Mouse (Mus musculus) hindbrain, embryonic 12.5 days (tissue): ENCODE results near the gene Cox19. TPM values are rescaled to one million over a fixed set of nuclear protein-coding genes. Genes with fewer than 3 reads are reported as not detected.

ENCODE experiments used
- ATAC-seq: fragments of 200-750 bp; cut with Nextera tagmentation; 2 replicates; pipeline ENCODE4 v1.8.0; 2017; ENCODE audit warnings: moderate TSS enrichment; ENCODE audit not compliant: low FRiP score
- H3K27ac ChIP-seq: fragments of 300-500 bp; sonication (generic); 2 replicates; pipeline ENCODE4 v1.5.1; 2016; ENCODE audit warnings: mild to moderate bottlenecking
- H3K27me3 ChIP-seq: fragments of 300-500 bp; sonication (generic); 2 replicates; pipeline ENCODE4 v1.6.1; 2016; ENCODE audit warnings: mild to moderate bottlenecking
- H3K36me3 ChIP-seq: fragments of 300-500 bp; sonication (generic); 2 replicates; pipeline ENCODE4 v1.6.1; 2016; ENCODE audit warnings: mild to moderate bottlenecking
- H3K4me1 ChIP-seq: fragments of 300-500 bp; sonication (generic); 2 replicates; pipeline ENCODE4 v1.6.1; 2016
- H3K4me2 ChIP-seq: fragments of 300-500 bp; sonication (generic); replicated peaks from 2 replicates; pipeline ENCODE4 v1.6.1; 2016; ENCODE audit warnings: mild to moderate bottlenecking
- H3K4me3 ChIP-seq: fragments of 300-500 bp; sonication (generic); 2 replicates; pipeline ENCODE4 v1.5.1; 2016; ENCODE audit warnings: mild to moderate bottlenecking
- H3K9ac ChIP-seq: fragments of 300-500 bp; sonication (generic); 2 replicates; pipeline ENCODE4 v1.6.1; 2016; ENCODE audit warnings: mild to moderate bottlenecking, moderate library complexity
- H3K9me3 ChIP-seq: fragments of 300-500 bp; sonication (generic); replicated peaks from 2 replicates; pipeline ENCODE4 v1.6.1; 2016; ENCODE audit warnings: mild to moderate bottlenecking
- WGBS: fragments of 180-500 bp; shearing (Covaris S2); methylation state at CpG from one replicate; pipeline ENCODE4 v1.1.7; 2016; 5-methylcytosine and 5-hydroxymethylcytosine counted together
- polyA plus RNA-seq: library from polyadenylated mRNA; unstranded; fragments of >200 nt; fragmentation: Nextera tagmentation; extraction: Ambion mirVana; gene quantifications from 2 replicates; pipeline ENCODE4 v1.2.1, GENCODE M21; 2016

The Cox19 gene
- polyA plus RNA-seq, 1 experiment from 2014 or later = 107 TPM

- H3K4me1 ChIP-seq = peaks cover 40% of the 10 kb centered on the region
- WGBS = 92% methylated on average over 4 of the region's 4 CpGs
- no peaks in the 10 kb centered on the region; the same call in 1 of the 2 replicates for H3K27me3 ChIP-seq
- H3K27ac ChIP-seq = no peak overlapping the region
- H3K4me3 ChIP-seq = no peak overlapping the region
- H3K9me3 ChIP-seq = no peaks in the 10 kb centered on the region
- ATAC-seq = no peak
- no peak overlapping the region for H3K9ac ChIP-seq
- H3K4me2 ChIP-seq = no peak overlapping the region
- no peaks in the 10 kb centered on the region for H3K36me3 ChIP-seq
Observed at GRCm38 (mm10) chr5:139367884-139368458, 16.8 kb upstream of the Cox19 start.

GRCm38 (mm10) chr5:139366484-139366883, 15.3 kb upstream of the Cox19 start:
- Histone ChIP-seq H3K4me3 (no peak overlapping the region), H3K9me3 (no peaks in the 10 kb centered on the region), H3K4me1 (peaks cover 32% of the 10 kb centered on the region), H3K27ac (no peak overlapping the region), H3K9ac (no peak overlapping the region), H3K4me2 (no peak overlapping the region), H3K36me3 (no peaks in the 10 kb centered on the region), H3K27me3 (no peaks in the 10 kb centered on the region)
- WGBS = 81% methylated on average over 11 of the region's 11 CpGs
- no peak for ATAC-seq

GRCm38 (mm10) chr5:139365827-139366226, 14.6 kb upstream of the Cox19 start:
- no peak overlapping the region for H3K9ac ChIP-seq
- H3K27me3 ChIP-seq = no peaks in the 10 kb centered on the region
- H3K4me2 ChIP-seq = no peak overlapping the region
- H3K27ac ChIP-seq = no peak overlapping the region
- no peak overlapping the region for H3K4me3 ChIP-seq
- H3K36me3 ChIP-seq = no peaks in the 10 kb centered on the region
- no peak for ATAC-seq
- WGBS = 89% methylated on average over 1 of the region's 1 CpGs
- peaks cover 30% of the 10 kb centered on the region for H3K4me1 ChIP-seq
- no peaks in the 10 kb centered on the region for H3K9me3 ChIP-seq

- H3K4me2 ChIP-seq = no peak overlapping the region
- peak overlapping the region; percentile 60; the same call in 1 of the 2 replicates for H3K27ac ChIP-seq
- H3K36me3 ChIP-seq = no peaks in the 10 kb centered on the region
- H3K4me3 ChIP-seq = no peak overlapping the region
- peaks cover 23% of the 10 kb centered on the region for H3K4me1 ChIP-seq
- peak overlapping the region; percentile 32; the same call in 1 of the 2 replicates for H3K9ac ChIP-seq
- H3K9me3 ChIP-seq = no peaks in the 10 kb centered on the region
- H3K27me3 ChIP-seq = no peaks in the 10 kb centered on the region
- peak; percentile 42; the same call in 1 of the 2 replicates for ATAC-seq
- 32% methylated on average over 5 of the region's 5 CpGs for WGBS
Observed at GRCm38 (mm10) chr5:139364911-139365571, 13.8 kb upstream of the Cox19 start.

GRCm38 (mm10) chr5:139364260-139364910, 13.2 kb upstream of the Cox19 start:
- ATAC-seq = peak; percentile 59
- 37% methylated on average over 12 of the region's 12 CpGs for WGBS
- H3K9me3 ChIP-seq = no peaks in the 10 kb centered on the region

GRCm38 (mm10) chr5:139363858-139364257, 12.6 kb upstream of the Cox19 start:
- Histone ChIP-seq H3K4me2 (no peak overlapping the region), H3K9me3 (no peaks in the 10 kb centered on the region), H3K36me3 (no peaks in the 10 kb centered on the region), H3K9ac (no peak overlapping the region), H3K4me3 (no peak overlapping the region), H3K27me3 (no peaks in the 10 kb centered on the region), H3K4me1 (peaks cover 19% of the 10 kb centered on the region), H3K27ac (no peak overlapping the region)
- ATAC-seq = no peak
- 70% methylated on average over 6 of the region's 7 CpGs for WGBS

More at GRCm38 (mm10) chr5:139364260-139364910, 13.2 kb upstream of the Cox19 start:
- H3K27me3 ChIP-seq = no peaks in the 10 kb centered on the region
- H3K9ac ChIP-seq = no peak overlapping the region
- 0 out of 2 replicates have a peak overlapping the region, but pooled peaks have one; percentile 2 for H3K4me2 ChIP-seq
- H3K27ac ChIP-seq = peak overlapping the region; percentile 60
- no peak overlapping the region for H3K4me3 ChIP-seq
- H3K36me3 ChIP-seq = no peaks in the 10 kb centered on the region
- peaks cover 21% of the 10 kb centered on the region for H3K4me1 ChIP-seq

GRCm38 (mm10) chr5:139359244-139359643, 8.0 kb upstream of the Cox19 start:
- no peak overlapping the region for H3K4me3 ChIP-seq
- H3K36me3 ChIP-seq = no peaks in the 10 kb centered on the region
- H3K27ac ChIP-seq = no peak overlapping the region
- H3K9ac ChIP-seq = no peak overlapping the region
- ATAC-seq = no peak
- 94% methylated on average over 5 of the region's 5 CpGs for WGBS
- no peaks in the 10 kb centered on the region for H3K27me3 ChIP-seq
- H3K4me2 ChIP-seq = no peak overlapping the region
- no peaks in the 10 kb centered on the region for H3K9me3 ChIP-seq
- H3K4me1 ChIP-seq = peaks cover under 1% of the 10 kb centered on the region

- Histone ChIP-seq H3K27me3 (no peaks in the 10 kb centered on the region), H3K9ac (no peak overlapping the region), H3K27ac (no peak overlapping the region), H3K4me2 (no peak overlapping the region), H3K4me1 (no peaks in the 10 kb centered on the region), H3K4me3 (no peak overlapping the region), H3K36me3 (no peaks in the 10 kb centered on the region), H3K9me3 (no peaks in the 10 kb centered on the region)
- ATAC-seq = no peak
- WGBS = 81% methylated on average over 2 of the region's 2 CpGs
Observed at GRCm38 (mm10) chr5:139358653-139359052, 7.4 kb upstream of the Cox19 start.

- Histone ChIP-seq H3K4me2 (no peak overlapping the region), H3K9me3 (no peaks in the 10 kb centered on the region), H3K4me3 (no peak overlapping the region), H3K4me1 (peaks cover 6% of the 10 kb centered on the region), H3K27me3 (peaks cover 13% of the 10 kb centered on the region; the same call in 1 of the 2 replicates), H3K9ac (no peak overlapping the region), H3K36me3 (no peaks in the 10 kb centered on the region), H3K27ac (no peak overlapping the region)
- 0 out of 2 replicates have a peak, but pooled peaks have one; percentile 14 for ATAC-seq
- 38% methylated on average over 19 of the region's 19 CpGs for WGBS
Observed at GRCm38 (mm10) chr5:139355235-139355772, 4.1 kb upstream of the Cox19 start.

GRCm38 (mm10) chr5:139353946-139354345, 2.7 kb upstream of the Cox19 start:
- H3K4me1 ChIP-seq = peaks cover 6% of the 10 kb centered on the region
- H3K27me3 ChIP-seq = peaks cover 13% of the 10 kb centered on the region; the same call in 1 of the 2 replicates
- no peak overlapping the region for H3K4me3 ChIP-seq
- no peak for ATAC-seq
- no peak overlapping the region for H3K4me2 ChIP-seq
- H3K9me3 ChIP-seq = no peaks in the 10 kb centered on the region
- no peak overlapping the region for H3K9ac ChIP-seq
- no peaks in the 10 kb centered on the region for H3K36me3 ChIP-seq
- WGBS = 84% methylated on average over 11 of the region's 11 CpGs
- no peak overlapping the region for H3K27ac ChIP-seq

GRCm38 (mm10) chr5:139353496-139353895, 2.3 kb upstream of the Cox19 start:
- Histone ChIP-seq H3K27me3 (peaks cover 13% of the 10 kb centered on the region; the same call in 1 of the 2 replicates), H3K9ac (no peak overlapping the region), H3K9me3 (no peaks in the 10 kb centered on the region), H3K36me3 (no peaks in the 10 kb centered on the region), H3K4me1 (peaks cover 6% of the 10 kb centered on the region), H3K4me3 (no peak overlapping the region), H3K27ac (no peak overlapping the region), H3K4me2 (no peak overlapping the region)
- WGBS = 62% methylated on average over 10 of the region's 10 CpGs
- ATAC-seq = no peak

GRCm38 (mm10) chr5:139352317-139352716, 1.1 kb upstream of the Cox19 start, which contains the start of gene Cyp2w1:
TSS of gene Cyp2w1 (plus strand) at chr5:139352617.
- no peak for ATAC-seq
- no peak within 1 kb of the TSS for H3K4me3 ChIP-seq
- H3K27me3 ChIP-seq = peaks cover 13% of the 10 kb centered on the region; the same call in 1 of the 2 replicates
- no peak within 1 kb of the TSS for H3K27ac ChIP-seq
- H3K4me2 ChIP-seq = no peak within 1 kb of the TSS
- H3K4me1 ChIP-seq = peaks cover 6% of the 10 kb centered on the region
- no peaks in the 10 kb centered on the region for H3K9me3 ChIP-seq
- 74% methylated on average over 6 of the region's 6 CpGs for WGBS
- no peak within 1 kb of the TSS for H3K9ac ChIP-seq
- no peaks in the 10 kb centered on the region for H3K36me3 ChIP-seq
